Mouse (Mus musculus): ENCODE data around the gene March10. TPM values are rescaled to one million over a fixed set of nuclear protein-coding genes. Genes with fewer than 3 reads are reported as not detected.

March10 gene
- polyA plus RNA-seq, 1 experiment from 2014 or later = not detected

DNA sequence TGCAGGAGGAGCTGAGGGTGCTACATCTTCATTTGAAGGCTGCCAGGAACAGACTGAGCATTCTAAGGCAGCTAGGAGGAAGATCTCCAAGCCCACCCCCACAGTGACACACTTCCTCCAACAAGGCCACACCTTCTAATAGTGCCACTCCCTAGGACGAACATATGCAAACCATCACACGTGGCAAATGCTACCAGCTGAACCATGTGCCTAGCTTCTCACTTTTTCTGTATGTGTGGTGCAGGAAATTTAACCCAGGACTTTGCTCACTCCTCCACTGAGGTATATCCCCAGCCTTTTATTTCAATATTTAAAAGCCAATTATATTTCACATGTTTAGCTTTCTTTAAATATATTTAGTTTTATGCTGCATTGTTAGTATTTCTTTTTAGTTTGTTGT is 135.4 kb downstream of the March10 start:
- DNase-seq (ENCODE audit: low spot score) (no peak), ATAC-seq (ENCODE audit: low FRiP score, low TSS enrichment) (no peak)
- H3K9me3 ChIP-seq (ENCODE audit: control insufficient read depth, low read length) = no peaks in the 10 kb centered on the region
- WGBS = 50% methylated on average over 2 of the region's 2 CpGs
- TF ChIP-seq EP300 (optimal IDR thresholded peaks at IDR 0.05) (no peak), CTCF (IDR thresholded peaks at IDR 0.05; ENCODE audit: low read depth) (no peak)
- no peaks in the 10 kb centered on the region for H3K27me3 ChIP-seq (ENCODE audit: control insufficient read depth, insufficient read depth, low read length)
- H3K4me1 ChIP-seq (replicated peaks; ENCODE audit: control insufficient read depth, insufficient read depth) = no peaks in the 10 kb centered on the region
- H3K4me3 ChIP-seq (ENCODE audit: low read depth, low read length) = no peak overlapping the region
- no peak overlapping the region for H3K9ac ChIP-seq (ENCODE audit: low read length)
- H3K4me2 ChIP-seq (replicated peaks; ENCODE audit: low read depth) = no peak overlapping the region
- H3K36me3 ChIP-seq (ENCODE audit: control insufficient read depth, insufficient read depth, low read length) = no peaks in the 10 kb centered on the region; the same call in 1 of the 2 replicates
- no peak overlapping the region for H3K27ac ChIP-seq (replicated peaks)

DNA sequence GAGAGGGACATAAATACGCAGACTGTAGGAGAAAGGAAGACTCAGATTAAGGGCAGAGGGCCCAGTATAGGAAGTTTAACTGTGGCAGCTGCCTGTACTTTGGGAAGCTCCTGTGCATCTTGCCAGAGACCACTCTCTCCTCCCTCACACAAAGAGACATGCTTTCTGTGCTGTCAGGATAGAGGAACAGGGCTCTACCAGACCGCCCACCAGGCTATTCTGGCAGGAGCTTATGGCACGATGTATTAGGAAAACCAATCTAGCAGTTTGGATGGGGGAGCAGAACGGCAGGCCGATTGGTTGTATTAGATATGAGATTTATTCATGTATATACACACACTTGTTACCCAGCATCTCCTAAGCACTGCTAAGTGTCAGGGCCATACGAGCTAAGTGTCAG is 138.8 kb downstream of the March10 start:
- Histone ChIP-seq H3K36me3 (ENCODE audit: control insufficient read depth, insufficient read depth, low read length) (no peaks in the 10 kb centered on the region), H3K4me2 (replicated peaks; ENCODE audit: low read depth) (no peak overlapping the region), H3K9me3 (ENCODE audit: control insufficient read depth, low read length) (no peaks in the 10 kb centered on the region), H3K4me1 (replicated peaks; ENCODE audit: control insufficient read depth, insufficient read depth) (no peaks in the 10 kb centered on the region), H3K27ac (replicated peaks) (no peak overlapping the region), H3K9ac (ENCODE audit: low read length) (no peak overlapping the region), H3K4me3 (ENCODE audit: low read depth, low read length) (no peak overlapping the region), H3K27me3 (ENCODE audit: control insufficient read depth, insufficient read depth, low read length) (no peaks in the 10 kb centered on the region)
- DNase-seq (ENCODE audit: low spot score) (no peak), ATAC-seq (ENCODE audit: low FRiP score, low TSS enrichment) (no peak)
- 87% methylated on average over 6 of the region's 6 CpGs for WGBS
- no peak for TF ChIP-seq EP300 (optimal IDR thresholded peaks at IDR 0.05)
- no peak for TF ChIP-seq CTCF (IDR thresholded peaks at IDR 0.05; ENCODE audit: low read depth)

DNA sequence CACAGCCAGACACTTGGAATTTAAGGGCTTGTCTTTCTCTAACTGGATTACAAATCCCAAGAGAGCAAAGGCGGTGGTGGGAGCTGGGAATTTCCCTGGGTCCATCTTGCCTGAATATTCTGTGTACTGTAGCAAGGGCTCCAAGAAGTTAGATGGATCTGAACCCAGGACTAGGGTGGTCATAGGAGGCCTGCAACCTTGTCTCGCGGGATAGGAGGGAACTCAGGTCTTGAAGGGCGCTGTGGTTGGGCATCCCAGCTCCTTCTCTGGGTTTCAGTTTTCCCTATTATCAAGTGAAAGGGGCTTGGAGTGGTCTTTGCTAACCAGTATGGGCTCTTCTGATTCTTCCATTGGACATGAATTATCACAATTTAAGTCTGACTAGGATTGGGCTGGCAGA is 140.4 kb downstream of the March10 start:
- Histone ChIP-seq H3K36me3 (ENCODE audit: control insufficient read depth, insufficient read depth, low read length) (no peaks in the 10 kb centered on the region), H3K4me3 (ENCODE audit: low read depth, low read length) (no peak overlapping the region), H3K4me1 (replicated peaks; ENCODE audit: control insufficient read depth, insufficient read depth) (no peaks in the 10 kb centered on the region), H3K4me2 (replicated peaks; ENCODE audit: low read depth) (no peak overlapping the region), H3K27me3 (ENCODE audit: control insufficient read depth, insufficient read depth, low read length) (no peaks in the 10 kb centered on the region), H3K9ac (ENCODE audit: low read length) (no peak overlapping the region), H3K9me3 (ENCODE audit: control insufficient read depth, low read length) (no peaks in the 10 kb centered on the region), H3K27ac (replicated peaks) (no peak overlapping the region)
- ATAC-seq (ENCODE audit: low FRiP score, low TSS enrichment) (no peak), DNase-seq (ENCODE audit: low spot score) (no peak)
- no peak for TF ChIP-seq CTCF (IDR thresholded peaks at IDR 0.05; ENCODE audit: low read depth)
- TF ChIP-seq EP300 (optimal IDR thresholded peaks at IDR 0.05) = no peak
- WGBS = 95% methylated on average over 4 of the region's 4 CpGs

DNA sequence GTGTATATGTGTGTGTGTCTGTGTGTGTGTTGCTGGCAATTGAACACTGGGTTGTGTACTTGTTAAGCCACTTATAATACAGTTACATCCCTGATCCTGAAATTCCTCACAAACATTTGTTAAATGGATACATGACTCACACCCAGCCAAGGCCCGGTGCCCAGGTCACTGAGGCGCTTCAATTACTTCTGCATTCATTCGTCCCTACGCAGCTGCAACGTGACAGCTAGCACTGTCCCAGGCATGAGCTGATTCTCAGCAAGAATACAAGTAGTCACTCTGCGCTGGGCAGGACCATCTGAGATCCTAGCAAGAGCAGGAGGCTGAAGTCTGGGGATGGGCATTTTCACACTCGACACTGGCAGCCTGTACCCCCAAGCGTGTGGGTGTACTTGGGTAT is 141.2 kb downstream of the March10 start:
- no peak overlapping the region for H3K9ac ChIP-seq (ENCODE audit: low read length)
- WGBS = 67% methylated on average over 8 of the region's 8 CpGs
- no peak for DNase-seq (ENCODE audit: low spot score)
- no peak overlapping the region for H3K4me2 ChIP-seq (replicated peaks; ENCODE audit: low read depth)
- TF ChIP-seq CTCF (IDR thresholded peaks at IDR 0.05; ENCODE audit: low read depth) (no peak), EP300 (optimal IDR thresholded peaks at IDR 0.05) (no peak)
- H3K4me1 ChIP-seq (replicated peaks; ENCODE audit: control insufficient read depth, insufficient read depth) = no peaks in the 10 kb centered on the region
- no peaks in the 10 kb centered on the region for H3K36me3 ChIP-seq (ENCODE audit: control insufficient read depth, insufficient read depth, low read length)
- no peak for ATAC-seq (ENCODE audit: low FRiP score, low TSS enrichment)
- H3K4me3 ChIP-seq (ENCODE audit: low read depth, low read length) = no peak overlapping the region
- no peak overlapping the region for H3K27ac ChIP-seq (replicated peaks)
- no peaks in the 10 kb centered on the region for H3K9me3 ChIP-seq (ENCODE audit: control insufficient read depth, low read length)
- H3K27me3 ChIP-seq (ENCODE audit: control insufficient read depth, insufficient read depth, low read length) = no peaks in the 10 kb centered on the region

DNA sequence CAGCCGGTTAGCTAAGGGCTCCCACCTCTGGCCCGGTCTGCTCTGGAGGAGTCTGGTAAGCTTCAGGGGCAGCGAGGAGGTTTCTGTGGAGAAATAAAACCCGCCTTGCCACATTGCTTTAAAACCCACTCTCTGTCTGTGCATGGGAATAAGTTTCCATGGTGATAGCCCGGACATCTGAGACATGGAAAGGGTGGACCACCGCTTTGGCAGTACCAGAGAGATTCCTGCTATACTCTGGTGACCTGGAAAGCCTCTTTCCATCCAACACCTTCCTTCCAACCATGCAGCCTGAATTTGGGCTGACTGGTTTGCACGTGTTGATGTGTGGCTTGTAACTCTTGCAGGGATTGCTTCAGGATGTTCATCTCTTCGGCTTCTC is 142.9 kb downstream of the March10 start:
- Histone ChIP-seq H3K4me3 (ENCODE audit: low read depth, low read length) (no peak overlapping the region), H3K9ac (ENCODE audit: low read length) (no peak overlapping the region), H3K4me2 (replicated peaks; ENCODE audit: low read depth) (no peak overlapping the region), H3K9me3 (ENCODE audit: control insufficient read depth, low read length) (no peaks in the 10 kb centered on the region), H3K36me3 (ENCODE audit: control insufficient read depth, insufficient read depth, low read length) (no peaks in the 10 kb centered on the region), H3K4me1 (replicated peaks; ENCODE audit: control insufficient read depth, insufficient read depth) (no peaks in the 10 kb centered on the region), H3K27ac (replicated peaks) (no peak overlapping the region), H3K27me3 (ENCODE audit: control insufficient read depth, insufficient read depth, low read length) (no peaks in the 10 kb centered on the region)
- ATAC-seq (ENCODE audit: low FRiP score, low TSS enrichment) (0 out of 2 replicates have a peak, but pooled peaks have one; percentile 12), DNase-seq (ENCODE audit: low spot score) (no peak)
- TF ChIP-seq EP300 (optimal IDR thresholded peaks at IDR 0.05) (no peak), CTCF (IDR thresholded peaks at IDR 0.05; ENCODE audit: low read depth) (no peak)
- 59% methylated on average over 8 of the region's 8 CpGs for WGBS

DNA sequence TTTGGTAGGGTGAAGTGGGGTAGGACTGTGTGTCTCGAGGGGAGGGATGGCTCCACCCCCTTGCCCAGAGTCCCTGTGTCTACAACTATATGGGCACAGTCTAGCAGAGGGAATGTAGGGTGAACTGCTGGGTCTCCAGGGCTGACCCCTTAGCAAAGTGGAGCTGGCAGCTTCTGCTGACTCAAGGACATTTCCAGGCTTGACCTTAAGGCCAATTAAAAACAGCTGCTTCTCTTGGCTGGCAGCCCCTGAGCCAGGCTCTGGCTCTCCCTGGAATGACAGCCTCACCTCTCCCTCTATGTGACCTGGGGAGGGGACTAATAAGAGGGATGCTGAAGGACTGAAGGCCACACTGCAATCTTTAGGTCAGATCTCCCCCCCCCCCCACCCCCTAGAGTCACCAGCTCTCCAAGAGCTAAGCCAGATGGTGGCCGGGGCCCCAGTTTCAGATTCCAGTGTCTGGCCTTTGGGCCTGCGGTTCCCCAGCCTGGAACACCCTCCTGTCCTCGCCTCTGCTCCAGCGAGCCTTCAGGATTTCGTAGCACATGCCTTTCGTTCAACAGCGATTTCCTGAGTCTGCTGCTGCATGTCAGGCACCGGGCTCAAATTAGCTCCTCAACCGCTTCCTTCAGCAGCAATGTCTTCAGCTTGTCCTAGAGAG is 143.4 kb downstream of the March10 start:
- no peak overlapping the region for H3K4me2 ChIP-seq (replicated peaks; ENCODE audit: low read depth)
- H3K4me1 ChIP-seq (replicated peaks; ENCODE audit: control insufficient read depth, insufficient read depth) = no peaks in the 10 kb centered on the region
- DNase-seq (ENCODE audit: low spot score) = no peak
- TF ChIP-seq CTCF (IDR thresholded peaks at IDR 0.05; ENCODE audit: low read depth) (no peak), EP300 (optimal IDR thresholded peaks at IDR 0.05) (no peak)
- H3K9me3 ChIP-seq (ENCODE audit: control insufficient read depth, low read length) = no peaks in the 10 kb centered on the region
- no peak overlapping the region for H3K27ac ChIP-seq (replicated peaks)
- H3K9ac ChIP-seq (ENCODE audit: low read length) = no peak overlapping the region
- H3K27me3 ChIP-seq (ENCODE audit: control insufficient read depth, insufficient read depth, low read length) = no peaks in the 10 kb centered on the region
- peak; percentile 55 for ATAC-seq (ENCODE audit: low FRiP score, low TSS enrichment)
- no peaks in the 10 kb centered on the region for H3K36me3 ChIP-seq (ENCODE audit: control insufficient read depth, insufficient read depth, low read length)
- no peak overlapping the region for H3K4me3 ChIP-seq (ENCODE audit: low read depth, low read length)
- WGBS = 46% methylated on average over 10 of the region's 10 CpGs

Measured in stomach, postnatal 0 days (tissue).